Mouse (Mus musculus) intestine, embryonic 16.5 days (tissue): ENCODE data around the gene Abcb4. TPM values are rescaled to one million over a fixed set of nuclear protein-coding genes. Genes with fewer than 3 reads are reported as not detected.
A peak's percentile ranks its signal among the peaks of the same experiment; 100 is the strongest.

Source experiments
- ATAC-seq: fragments of 200-750 bp; cut with Nextera tagmentation; 2 replicates; pipeline ENCODE4 v1.8.0; 2017; ENCODE audit warnings: moderate TSS enrichment, moderate library complexity
- H3K27ac ChIP-seq: fragments of 300-500 bp; sonication (generic); 2 replicates; pipeline ENCODE4 v1.5.1; 2014; ENCODE audit warnings: mild to moderate bottlenecking, low read length
- H3K27me3 ChIP-seq: fragments of 300-500 bp; sonication (generic); replicated peaks from 2 replicates; pipeline ENCODE4 v1.6.1; 2014; ENCODE audit warnings: low read length, control low read depth, mixed read lengths; ENCODE audit not compliant: control insufficient read depth, insufficient read depth
- H3K36me3 ChIP-seq: fragments of 300-500 bp; sonication (generic); 2 replicates; pipeline ENCODE4 v1.6.1; 2014; ENCODE audit warnings: low read length, control low read depth; ENCODE audit not compliant: control insufficient read depth, insufficient read depth
- H3K4me1 ChIP-seq: fragments of 300-500 bp; sonication (generic); 2 replicates; pipeline ENCODE4 v1.6.1; 2014; ENCODE audit warnings: low read length, control low read depth, mixed read lengths; ENCODE audit not compliant: control insufficient read depth, insufficient read depth
- H3K4me2 ChIP-seq: fragments of 300-500 bp; sonication (generic); 2 replicates; pipeline ENCODE4 v1.6.1; 2014; ENCODE audit warnings: low read depth, low read length, control low read depth
- H3K4me3 ChIP-seq: fragments of 300-500 bp; sonication (generic); 2 replicates; pipeline ENCODE4 v1.5.1; 2014; ENCODE audit warnings: mild to moderate bottlenecking, low read length
- H3K9ac ChIP-seq: fragments of 300-500 bp; sonication (generic); 2 replicates; pipeline ENCODE4 v1.6.1; 2014; ENCODE audit warnings: low read depth, low read length
- H3K9me3 ChIP-seq: fragments of 300-500 bp; sonication (generic); 2 replicates; pipeline ENCODE4 v1.6.1; 2016; ENCODE audit warnings: low read length, control low read depth; ENCODE audit not compliant: control insufficient read depth
- WGBS: fragments of 180-500 bp; shearing (Covaris S2); extraction: QIAGEN DNeasy Blood & Tissue Kit; methylation state at CpG from one replicate; pipeline ENCODE4 v1.1.7; 2014; 5-methylcytosine and 5-hydroxymethylcytosine counted together
- polyA plus RNA-seq: library from polyadenylated mRNA; unstranded; fragments of >200 nt; fragmentation: Nextera tagmentation; extraction: Ambion mirVana; gene quantifications from 2 replicates; pipeline ENCODE4 v1.2.1, GENCODE M21; 2015

The Abcb4 gene
- polyA plus RNA-seq, 1 experiment from 2014 or later: 0.88 TPM

GRCm38 (mm10) chr5:8872979-8873915 is 20.3 kb upstream of the Abcb4 start:
- Histone ChIP-seq H3K4me1 (no peaks in the 10 kb centered on the region), H3K9me3 (no peaks in the 10 kb centered on the region), H3K4me2 (no peak overlapping the region), H3K36me3 (no peaks in the 10 kb centered on the region), H3K27me3 (no peaks in the 10 kb centered on the region), H3K27ac (no peak overlapping the region), H3K9ac (no peak overlapping the region), H3K4me3 (no peak overlapping the region)
- ATAC-seq: no peak
- WGBS: 82% methylated on average over 6 of the region's 6 CpGs

GRCm38 (mm10) chr5:8877086-8877485 is 16.4 kb upstream of the Abcb4 start:
- WGBS: 74% methylated on average over 2 of the region's 2 CpGs

GRCm38 (mm10) chr5:8877800-8878199 is 15.7 kb upstream of the Abcb4 start:
- no peak overlapping the region for H3K4me2 ChIP-seq
- no peak overlapping the region for H3K27ac ChIP-seq
- no peak overlapping the region for H3K9ac ChIP-seq
- no peak overlapping the region for H3K4me3 ChIP-seq
- no peaks in the 10 kb centered on the region for H3K9me3 ChIP-seq
- WGBS: 77% methylated on average over 5 of the region's 5 CpGs
- no peaks in the 10 kb centered on the region for H3K36me3 ChIP-seq
- no peaks in the 10 kb centered on the region for H3K27me3 ChIP-seq
- H3K4me1 ChIP-seq: no peaks in the 10 kb centered on the region
- no peak for ATAC-seq

More at GRCm38 (mm10) chr5:8877086-8877485, 16.4 kb upstream of the Abcb4 start:
- Histone ChIP-seq H3K27ac (no peak overlapping the region), H3K27me3 (no peaks in the 10 kb centered on the region), H3K4me1 (no peaks in the 10 kb centered on the region), H3K9me3 (no peaks in the 10 kb centered on the region), H3K36me3 (no peaks in the 10 kb centered on the region), H3K4me2 (no peak overlapping the region), H3K9ac (no peak overlapping the region), H3K4me3 (no peak overlapping the region)
- no peak for ATAC-seq

- 80% methylated on average over 2 of the region's 2 CpGs for WGBS
- Histone ChIP-seq H3K4me1 (no peaks in the 10 kb centered on the region), H3K9me3 (no peaks in the 10 kb centered on the region), H3K27me3 (no peaks in the 10 kb centered on the region), H3K4me2 (no peak overlapping the region), H3K9ac (no peak overlapping the region), H3K4me3 (no peak overlapping the region), H3K27ac (no peak overlapping the region), H3K36me3 (no peaks in the 10 kb centered on the region)
- ATAC-seq: no peak
These were observed 7.7 kb upstream of the Abcb4 start for GRCm38 (mm10) chr5:8885837-8886236.

- H3K4me2 ChIP-seq: peak overlapping the region; percentile 98
- 9% methylated on average over 15 of the region's 15 CpGs for WGBS
- no peaks in the 10 kb centered on the region for H3K9me3 ChIP-seq
- no peaks in the 10 kb centered on the region for H3K36me3 ChIP-seq
- H3K4me3 ChIP-seq: peak overlapping the region; percentile 66
- no peak; the same call in 1 of the 2 replicates for ATAC-seq
- H3K9ac ChIP-seq: peak overlapping the region; percentile 65
- no peak overlapping the region for H3K27ac ChIP-seq
- peaks cover 9% of the 10 kb centered on the region; the same call in 1 of the 2 replicates for H3K27me3 ChIP-seq
- H3K4me1 ChIP-seq: peaks cover 5% of the 10 kb centered on the region; the same call in 1 of the 2 replicates
These were observed 548 bp downstream of the Abcb4 start for GRCm38 (mm10) chr5:8894104-8894425.

GRCm38 (mm10) chr5:8894641-8895490 is 1.3 kb downstream of the Abcb4 start:
- no peak overlapping the region for H3K4me3 ChIP-seq
- H3K9me3 ChIP-seq: no peaks in the 10 kb centered on the region
- H3K27ac ChIP-seq: no peak overlapping the region
- ATAC-seq: no peak
- H3K36me3 ChIP-seq: no peaks in the 10 kb centered on the region
- 67% methylated on average over 15 of the region's 15 CpGs for WGBS
- H3K4me1 ChIP-seq: peaks cover 5% of the 10 kb centered on the region; the same call in 1 of the 2 replicates
- no peak overlapping the region for H3K4me2 ChIP-seq
- peaks cover 9% of the 10 kb centered on the region; the same call in 1 of the 2 replicates for H3K27me3 ChIP-seq
- no peak overlapping the region for H3K9ac ChIP-seq

- Histone ChIP-seq H3K9me3 (no peaks in the 10 kb centered on the region), H3K36me3 (no peaks in the 10 kb centered on the region), H3K27ac (no peak overlapping the region), H3K9ac (no peak overlapping the region), H3K27me3 (peaks cover 9% of the 10 kb centered on the region; the same call in 1 of the 2 replicates), H3K4me3 (no peak overlapping the region), H3K4me1 (peaks cover 5% of the 10 kb centered on the region; the same call in 1 of the 2 replicates), H3K4me2 (no peak overlapping the region)
- no peak for ATAC-seq
- 79% methylated on average over 1 of the region's 1 CpGs for WGBS
These were observed 2.7 kb downstream of the Abcb4 start for GRCm38 (mm10) chr5:8896198-8896597.

GRCm38 (mm10) chr5:8898246-8898645 is 4.7 kb downstream of the Abcb4 start:
- no peak for ATAC-seq
- H3K4me1 ChIP-seq: peaks cover under 1% of the 10 kb centered on the region; the same call in 1 of the 2 replicates
- no peak overlapping the region for H3K27ac ChIP-seq
- no peak overlapping the region for H3K9ac ChIP-seq
- no peaks in the 10 kb centered on the region for H3K36me3 ChIP-seq
- no peak overlapping the region for H3K4me3 ChIP-seq
- H3K9me3 ChIP-seq: no peaks in the 10 kb centered on the region
- H3K27me3 ChIP-seq: peaks cover 9% of the 10 kb centered on the region; the same call in 1 of the 2 replicates
- WGBS: 70% methylated on average over 3 of the region's 3 CpGs
- H3K4me2 ChIP-seq: no peak overlapping the region

GRCm38 (mm10) chr5:8901001-8901400 is 7.5 kb downstream of the Abcb4 start:
- H3K27ac ChIP-seq: no peak overlapping the region
- no peak overlapping the region for H3K4me2 ChIP-seq
- 71% methylated on average over 1 of the region's 1 CpGs for WGBS
- H3K9ac ChIP-seq: no peak overlapping the region
- H3K4me1 ChIP-seq: no peaks in the 10 kb centered on the region
- ATAC-seq: no peak
- no peaks in the 10 kb centered on the region for H3K27me3 ChIP-seq
- no peak overlapping the region for H3K4me3 ChIP-seq
- no peaks in the 10 kb centered on the region for H3K36me3 ChIP-seq
- H3K9me3 ChIP-seq: no peaks in the 10 kb centered on the region
